Mouse (Mus musculus) liver, adult 2 months (tissue): Measurements from ENCODE around the gene Usp47.

Experiments used
- CTCF ChIP-seq: fragments of 200-500 bp; IDR thresholded peaks from 2 replicates; pipeline ENCODE4 v1.5.1; 2011; ENCODE audit warnings: low read depth, low read length, control low read depth
- POLR2A ChIP-seq: fragments of 200-500 bp; IDR thresholded peaks from 2 replicates; pipeline ENCODE4 v1.6.1; 2011; ENCODE audit warnings: low read length, control low read depth; ENCODE audit not compliant: insufficient read depth; ENCODE audit errors: extremely low read depth

- no peak for TF ChIP-seq CTCF
- no peak; the same call in 1 of the 2 replicates for TF ChIP-seq POLR2A
These were observed 519 bp downstream of the Usp47 start for GRCm38 (mm10) chr7:112023601-112024445.
